17 mouse cellular contexts compared by ENCODE assay signal in genomic region chr17:74522797-74523723, GRCm38 (mm10). TPM values are rescaled to one million over a fixed set of nuclear protein-coding genes. Genes with fewer than 3 reads are reported as not detected.
DNase-seq lines count a peak whose midpoint lies in the region; TF ChIP-seq lines count a peak whose summit lies in the region.
"Had no signal": no experiment of that assay in that cellular context is flagged by ENCODE, and none has a peak within 500 bp of the region (broad histone marks: within the 10 kb centered on the region; RNA-seq: fewer than 3 reads in every experiment).

No protein-coding gene starts in this region.

- H3K36me3 ChIP-seq in splenic B cell, adult 2 months (ENCODE audit: control insufficient read depth, insufficient read depth, low read length, poor library complexity, severe bottlenecking) = no peaks in the 10 kb centered on the region
- H3K36me3 ChIP-seq: forebrain, embryonic 15.5 days; limb, embryonic 12.5 days; neural tube, embryonic 15.5 days had no signal

- no peak overlapping the region for H3K4me3 ChIP-seq in layer of hippocampus, adult 2 months
- H3K4me3 ChIP-seq: forebrain, embryonic 15.5 days; limb, embryonic 12.5 days; neural tube, embryonic 15.5 days had no signal

- DNase-seq in layer of hippocampus, adult 2 months (ENCODE audit: low spot score in 2 of 2) = no peak
- no peak for DNase-seq in layer of hippocampus, postnatal 25 days (ENCODE audit: extremely low spot score in 1 of 2, low spot score in 1 of 2)
- peak; percentile 12 for DNase-seq in thymus, postnatal 4 days
- no peak for DNase-seq in thymus, postnatal 25 days
- DNase-seq in c-Kit-positive CD71-positive TER-119-positive erythroid progenitor cells, embryonic 14.5 days (ENCODE audit: low spot score) = peak; percentile 15
- DNase-seq in splenic B cell, adult 2 months (ENCODE audit: low read depth, low spot score) = peak; percentile 19
- DNase-seq in gastrocnemius, adult 8-10 months (ENCODE audit: low spot score in 2 of 2) = no peak
- no peak for DNase-seq in cerebellum, adult 11-12 months
- DNase-seq: cerebellum, adult 8-10 months; gastrocnemius, postnatal 14 days; kidney, postnatal 25 days; layer of hippocampus, postnatal 36 days; lung, postnatal 10 days had no signal

- peak; percentile 18; the same call in 1 of the 2 replicates for TF ChIP-seq CTCF in layer of hippocampus, adult 2 months (conservative IDR thresholded peaks at IDR 0.05)

- no peaks in the 10 kb centered on the region for H3K27me3 ChIP-seq in splenic B cell, adult 2 months (ENCODE audit: control insufficient read depth, insufficient read depth, low read length, poor library complexity, severe bottlenecking)
- H3K27me3 ChIP-seq: CH12.LX; forebrain, embryonic 15.5 days; limb, embryonic 12.5 days; neural tube, embryonic 15.5 days had no signal

- no peak overlapping the region for H3K27ac ChIP-seq in layer of hippocampus, adult 2 months
- H3K27ac ChIP-seq: forebrain, embryonic 15.5 days; limb, embryonic 12.5 days; neural tube, embryonic 15.5 days had no signal

RNA-seq across cellular contexts. Expression of gene Birc6, which starts 5.0 kb away (rescaled TPM):
- 100 to 1,000 TPM; 115 to 124 TPM for total RNA-seq in layer of hippocampus, adult 2 months (2021)
- 100 to 1,000 TPM; 104 to 133 TPM for total RNA-seq in layer of hippocampus, postnatal 25 days (2021)
- total RNA-seq in gastrocnemius, adult 8-10 months (2022) = 10 to 100 TPM; 56.9 to 74.8 (median 60.7) TPM

RNA-seq across cellular contexts. Expression of gene Yipf4, which starts 33.8 kb away (rescaled TPM):
- total RNA-seq in layer of hippocampus, adult 2 months (2021) = 10 to 100 TPM; 76.4 to 84.8 TPM
- total RNA-seq in layer of hippocampus, postnatal 25 days (2021) = 10 to 100 TPM; 81.4 to 84.5 TPM
- total RNA-seq in gastrocnemius, adult 8-10 months (2022) = 10 to 100 TPM; 27.7 to 43.6 (median 32.0) TPM

Comparison
In these comparisons a context has a peak if more than half of its experiments do, and no peak if none do; other contexts are left out.
1. DNase-seq: peak in thymus, postnatal 4 days (single experiment), c-Kit-positive CD71-positive TER-119-positive erythroid progenitor cells, embryonic 14.5 days (single experiment) and splenic B cell, adult 2 months (single experiment); none in layer of hippocampus, adult 2 months (0 of 2), layer of hippocampus, postnatal 25 days (0 of 2), thymus, postnatal 25 days (single experiment), gastrocnemius, adult 8-10 months (0 of 2) and cerebellum, adult 11-12 months (single experiment).